Mouse (Mus musculus) heart, postnatal 0 days (tissue): ENCODE data around the gene P4ha1.

Experiments used
- CTCF ChIP-seq: IDR thresholded peaks from 2 replicates; pipeline ENCODE4 v1.5.1; 2016; ENCODE audit warnings: antibody characterized with exemption, control low read depth, low read depth
- EP300 ChIP-seq: IDR thresholded peaks from 2 replicates; pipeline ENCODE4 v1.6.1; 2016; ENCODE audit warnings: antibody characterized with exemption, low read depth

DNA sequence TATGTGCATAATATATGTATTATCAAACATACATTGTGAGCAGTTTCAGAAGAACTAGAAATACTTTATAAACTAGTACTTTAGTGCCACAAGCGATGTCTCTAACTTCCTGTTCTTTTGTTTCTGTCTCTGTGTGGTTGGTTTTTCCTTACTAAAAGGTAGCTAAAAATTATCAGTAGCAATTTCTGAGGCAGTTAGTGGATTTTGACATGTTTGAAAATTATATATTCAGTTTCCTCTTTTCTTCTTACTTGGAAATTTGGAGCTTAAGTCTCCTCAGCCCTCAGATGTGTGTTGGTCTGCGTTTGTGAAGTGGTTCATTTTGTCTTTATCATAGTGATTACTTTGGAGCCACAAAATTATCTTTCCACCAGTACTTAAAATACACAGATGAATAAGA is 26.4 kb downstream of the P4ha1 start:
- TF ChIP-seq CTCF (no peak), EP300 (no peak)
